Mouse (Mus musculus): ENCODE data around the gene Arsj. TPM values are rescaled to one million over a fixed set of nuclear protein-coding genes. Genes with fewer than 3 reads are reported as not detected.
A peak's percentile ranks its signal among the peaks of the same experiment; 100 is the strongest.

The Arsj gene
- total RNA-seq, 2 experiments from 2014 or later: 0.16 to 0.23 TPM

GRCm38 (mm10) chr3:126397985-126398630 lies 34.6 kb downstream of the Arsj start:
- no peak for DNase-seq (ENCODE audit: low spot score in 2 of 2)

DNA sequence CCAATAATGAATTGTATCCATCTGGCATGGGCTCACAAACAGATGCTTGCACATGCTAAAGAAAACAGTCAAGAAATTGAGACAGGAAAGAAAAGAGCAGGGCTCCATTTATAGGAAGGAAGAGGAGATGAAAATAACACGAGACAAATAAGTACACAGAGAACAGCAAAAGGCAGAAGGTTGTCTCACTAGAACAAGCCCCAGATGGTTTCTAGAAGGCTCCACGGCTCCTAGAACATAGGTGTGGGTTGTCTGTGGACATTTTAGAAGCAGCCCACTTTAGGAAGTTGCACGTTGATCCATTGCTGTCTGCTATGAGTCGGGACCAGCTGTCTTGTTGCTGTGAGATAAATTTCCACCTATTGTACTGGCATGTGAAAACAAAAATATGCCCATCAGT lies 37.2 kb downstream of the Arsj start:
- DNase-seq (ENCODE audit: low spot score in 2 of 2): no peak

DNA sequence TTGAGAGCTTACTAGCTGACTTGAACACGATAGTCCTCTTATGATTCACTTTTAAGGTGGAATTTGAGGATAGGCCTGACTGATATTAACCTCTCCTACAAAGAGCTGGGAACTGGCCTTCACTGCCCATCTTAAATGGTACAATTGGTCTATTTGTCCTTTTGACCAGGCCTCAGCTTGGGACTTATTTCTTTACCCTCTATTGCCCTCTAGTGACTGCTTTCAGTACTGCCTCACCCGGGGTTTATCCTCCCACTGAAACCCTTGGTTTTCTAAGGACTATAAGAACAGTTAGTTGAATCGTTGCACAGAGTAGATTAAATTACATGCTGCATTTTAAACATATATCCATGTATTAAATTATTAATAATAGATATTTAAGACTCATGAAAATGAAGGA lies 39.4 kb downstream of the Arsj start:
- peak; percentile 65 to 75 for DNase-seq (ENCODE audit: low spot score in 2 of 2)

- no peak for DNase-seq (ENCODE audit: low spot score in 2 of 2)
Observed at GRCm38 (mm10) chr3:126404199-126404598, 40.7 kb downstream of the Arsj start.

- no peak for DNase-seq (ENCODE audit: low spot score in 2 of 2)
Observed at GRCm38 (mm10) chr3:126430524-126431064, 67.1 kb downstream of the Arsj start.

- no peak for DNase-seq (ENCODE audit: low spot score in 2 of 2)
Observed at GRCm38 (mm10) chr3:126439331-126439730, 75.8 kb downstream of the Arsj start.

GRCm38 (mm10) chr3:126449058-126449457 lies 85.6 kb downstream of the Arsj start:
- no peak for DNase-seq (ENCODE audit: low spot score in 2 of 2)

DNA sequence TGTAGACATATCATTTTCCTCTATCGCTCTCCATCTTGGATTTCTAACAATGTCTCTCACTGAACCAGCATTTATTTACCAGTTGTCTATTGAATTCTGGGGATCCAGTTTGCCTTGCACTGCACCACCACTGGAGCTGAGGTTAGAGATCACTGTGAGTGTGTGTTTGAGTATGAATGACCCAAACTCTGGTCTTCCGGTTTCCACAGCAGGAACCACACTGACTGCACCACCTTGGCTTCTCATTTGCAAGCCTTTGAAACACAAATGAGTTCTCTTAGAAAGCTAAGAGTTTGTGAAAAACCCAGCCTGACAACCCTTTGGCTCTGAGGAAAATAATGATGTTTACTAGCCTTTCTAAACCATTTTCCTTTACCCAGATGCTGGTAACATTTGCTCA lies 86.0 kb downstream of the Arsj start:
- DNase-seq (ENCODE audit: low spot score in 2 of 2): no peak

- no peak for DNase-seq (ENCODE audit: low spot score in 2 of 2)
Observed at GRCm38 (mm10) chr3:126455787-126456482, 92.5 kb downstream of the Arsj start.

DNA sequence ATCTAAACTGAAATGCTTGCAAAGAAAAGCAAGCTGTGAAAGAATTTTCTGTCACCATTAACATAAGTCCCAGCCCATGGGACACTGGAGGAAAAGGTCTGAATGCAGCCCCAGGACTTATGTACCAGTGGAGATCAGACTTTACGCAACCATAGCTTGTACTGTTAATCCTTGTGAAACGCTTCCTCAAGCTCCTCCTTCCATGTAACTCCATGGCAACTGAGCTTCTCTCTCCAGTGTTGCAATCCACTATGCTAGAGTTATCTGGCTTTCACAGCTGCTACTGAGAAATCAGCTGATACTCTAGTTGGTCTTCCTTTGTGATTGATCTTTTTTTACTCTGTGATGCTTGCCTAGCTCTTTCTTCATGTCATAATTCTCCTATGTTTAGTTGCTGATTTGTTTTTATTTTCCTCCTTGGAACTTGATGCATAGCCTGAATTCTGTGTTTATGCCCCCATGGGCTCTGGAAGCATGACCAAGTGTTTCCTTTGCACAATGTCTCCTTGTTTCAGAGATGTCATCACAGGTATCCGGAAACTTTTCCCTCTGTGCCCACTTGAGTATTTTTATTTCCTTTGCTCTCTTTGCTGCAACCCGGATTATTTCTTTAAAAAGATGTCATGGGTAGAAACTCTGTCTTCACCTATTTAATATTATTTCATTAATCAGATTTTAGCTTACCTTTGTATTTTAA lies 99.8 kb downstream of the Arsj start:
- DNase-seq (ENCODE audit: low spot score in 2 of 2): no peak

DNA sequence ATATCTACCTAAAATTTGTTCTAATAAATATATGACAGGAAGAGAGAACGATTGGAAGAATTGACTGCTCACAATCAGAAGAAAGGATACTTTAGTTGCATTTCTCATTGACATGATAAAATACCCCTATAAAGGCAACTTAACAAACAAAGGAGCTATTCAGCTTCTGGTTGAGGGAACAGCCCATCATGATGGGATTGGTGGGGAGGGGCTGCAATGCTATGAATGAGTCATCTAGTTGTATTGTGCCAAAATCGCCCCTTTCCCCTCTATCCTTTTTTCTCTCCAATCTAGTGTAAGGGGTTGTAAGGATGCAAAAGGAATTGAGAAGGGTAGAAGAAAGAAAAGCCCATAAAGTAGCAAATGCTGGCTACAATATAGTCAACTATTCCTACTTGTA lies 100.8 kb downstream of the Arsj start:
- DNase-seq (ENCODE audit: low spot score in 2 of 2): no peak

Other genes starting within 250 kb of the Arsj start
- 10 to 100 TPM; 90.2 to 95.1 TPM for gene Camk2d, start 232.6 kb downstream of the Arsj start, total RNA-seq (2021)